Mouse (Mus musculus) 3134 (cell line): ENCODE measurements around the gene Kcna6.
A peak's percentile ranks its signal among the peaks of the same experiment; 100 is the strongest.

Source experiments
- DNase-seq: peaks from one replicate; pipeline ENCODE4 v3.0.0-alpha.2; 2011; ENCODE audit warnings: low spot score; ENCODE audit not compliant: insufficient read length; ENCODE audit errors: extremely low read depth

The Kcna6 gene

DNA sequence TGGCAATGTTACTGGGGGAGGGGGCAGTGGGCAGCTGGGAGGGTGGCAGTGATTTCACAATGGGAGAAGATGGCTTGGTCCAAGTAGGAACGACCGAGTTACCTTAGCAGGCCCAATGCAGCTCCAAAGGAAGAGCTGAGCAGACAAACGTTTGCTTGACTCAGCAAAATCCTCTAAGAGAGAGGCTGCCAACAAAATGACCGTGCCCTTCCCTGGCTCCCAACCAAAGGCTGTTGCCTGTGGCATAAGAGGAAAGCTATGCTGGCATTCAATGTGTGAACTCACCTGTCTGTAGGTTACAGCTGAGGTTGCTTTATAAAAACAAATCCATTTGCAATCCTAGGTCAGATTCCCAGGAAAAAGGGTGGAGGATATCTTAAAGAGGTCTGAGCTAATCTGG lies 3.5 kb downstream of the Kcna6 start:
- DNase-seq = no peak

DNA sequence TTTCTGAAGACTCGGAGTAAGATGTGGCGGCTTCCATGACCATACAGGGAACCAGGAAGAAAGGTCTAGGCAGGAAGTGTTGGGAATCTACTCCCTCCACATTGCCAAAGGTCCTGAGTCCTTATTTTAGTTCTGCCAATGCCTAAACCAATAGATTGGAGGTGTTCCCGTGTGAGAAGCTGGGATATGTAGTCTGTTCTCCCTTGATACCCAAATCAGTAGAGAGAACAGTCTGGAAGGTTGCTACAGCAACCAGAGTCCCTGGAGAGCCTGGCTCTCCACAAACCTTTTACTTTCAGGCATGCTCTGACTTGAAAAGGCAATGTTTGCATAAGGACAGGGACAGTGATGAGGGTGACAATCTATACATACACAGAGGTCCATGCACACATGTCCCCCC lies 4.7 kb downstream of the Kcna6 start:
- no peak for DNase-seq

DNA sequence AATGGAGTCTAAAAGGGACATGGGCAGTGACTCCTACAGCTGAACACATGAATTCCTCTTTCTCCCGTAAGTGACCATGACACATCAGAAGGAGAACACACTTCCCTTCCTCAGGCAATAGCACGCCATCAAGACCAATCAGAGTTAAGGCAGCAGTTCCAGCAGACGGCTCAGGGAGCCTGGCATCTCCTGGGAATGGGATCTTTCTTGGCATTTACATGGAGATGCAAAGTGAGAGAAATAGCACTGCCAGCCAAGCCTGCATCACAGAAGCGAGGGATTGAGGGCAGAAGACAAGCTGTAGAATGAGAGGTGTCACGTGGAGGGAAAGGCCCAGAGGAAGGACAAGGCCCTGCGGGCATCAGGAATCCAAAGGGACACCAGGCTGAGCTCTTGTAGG lies 7.8 kb downstream of the Kcna6 start:
- DNase-seq = no peak

DNA sequence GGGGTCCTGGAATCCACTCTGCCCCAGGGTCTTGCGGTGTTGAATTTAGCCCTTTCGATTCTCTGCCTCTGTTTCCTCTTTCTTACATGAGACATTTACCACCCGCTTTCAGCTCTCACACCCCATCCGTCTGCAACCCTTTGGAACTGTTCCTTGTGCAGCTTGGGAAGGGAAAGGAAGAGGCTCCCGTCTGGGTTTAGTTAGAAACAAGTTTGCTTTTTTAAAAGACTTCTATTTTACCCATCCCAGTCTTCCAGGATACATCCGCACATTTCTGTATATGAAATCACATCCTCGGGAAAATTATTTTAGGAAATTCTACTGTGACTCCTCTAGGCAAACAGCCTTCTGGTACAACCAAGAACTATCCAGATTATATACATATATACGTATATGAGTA lies 11.7 kb downstream of the Kcna6 start:
- DNase-seq = no peak

DNA sequence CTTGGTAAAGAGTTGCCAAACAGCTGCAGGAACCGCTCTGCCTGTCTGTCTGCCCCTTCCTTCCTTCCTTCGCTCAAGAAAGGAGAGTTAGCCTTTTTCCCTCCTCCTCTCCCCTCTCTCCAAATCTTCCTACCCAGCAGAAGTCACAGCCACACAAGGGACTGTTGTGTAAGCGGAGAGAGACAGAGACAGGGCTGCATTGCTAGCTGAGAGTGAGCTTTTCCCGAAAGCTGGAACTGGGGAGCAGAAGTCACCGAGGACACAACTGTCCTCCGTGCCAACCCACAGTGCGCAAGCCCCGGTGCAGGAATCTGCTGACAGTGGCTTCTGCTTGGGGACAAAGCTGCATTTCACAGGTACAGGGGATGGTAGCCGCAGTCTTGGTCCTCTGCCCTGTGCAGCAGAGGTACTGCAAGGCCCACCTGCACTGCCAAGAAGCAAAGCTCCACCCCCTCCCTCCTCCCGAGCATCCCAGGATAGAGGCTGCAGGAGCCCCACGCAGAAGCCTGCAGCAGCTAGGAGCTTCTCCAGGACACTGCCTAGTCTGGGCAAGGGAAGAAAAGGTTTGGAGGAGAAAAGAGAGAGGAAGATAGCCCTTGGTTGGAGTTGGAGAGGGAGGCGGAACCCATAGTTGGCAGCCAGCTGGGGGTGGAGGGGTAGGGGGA lies 21.9 kb downstream of the Kcna6 start:
- DNase-seq = no peak

DNA sequence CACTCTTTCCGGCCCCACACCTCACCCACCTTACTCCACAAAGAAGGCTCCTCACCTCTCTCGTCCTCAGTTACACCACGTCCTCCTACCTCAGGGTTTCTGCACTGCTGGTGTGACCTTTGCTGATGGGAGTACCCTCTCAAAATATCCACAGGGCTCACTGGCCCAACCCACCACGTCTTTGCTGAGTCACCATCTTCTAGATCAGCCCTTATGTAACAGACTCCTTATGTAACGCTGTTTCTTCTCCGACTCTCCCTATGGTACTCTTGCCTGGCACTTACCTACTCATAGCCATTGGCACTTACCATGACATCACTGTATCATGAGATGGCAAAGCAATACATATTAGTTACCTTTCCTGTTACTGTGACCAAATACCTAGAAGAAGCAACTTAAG lies 27.9 kb downstream of the Kcna6 start:
- DNase-seq = no peak

DNA sequence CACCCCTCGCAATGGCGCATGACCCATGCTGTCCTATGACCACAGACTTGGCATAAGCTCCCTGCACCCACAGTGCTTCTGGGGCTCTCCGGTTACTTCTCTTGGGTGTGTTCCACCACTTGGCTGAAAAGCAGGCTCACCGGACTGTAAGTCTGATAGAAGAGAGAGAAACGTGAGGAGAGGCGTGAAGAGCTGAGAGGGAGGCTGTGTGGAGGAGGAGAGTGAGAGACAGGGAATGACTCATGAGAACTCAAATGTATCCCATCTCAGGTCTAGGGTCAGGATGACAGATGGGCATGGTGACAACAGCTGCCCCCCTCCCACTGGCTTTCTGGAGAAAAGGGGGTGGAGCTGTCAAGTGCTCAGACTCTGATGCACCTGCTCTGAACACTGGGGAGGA lies 34.5 kb downstream of the Kcna6 start:
- DNase-seq = no peak

DNA sequence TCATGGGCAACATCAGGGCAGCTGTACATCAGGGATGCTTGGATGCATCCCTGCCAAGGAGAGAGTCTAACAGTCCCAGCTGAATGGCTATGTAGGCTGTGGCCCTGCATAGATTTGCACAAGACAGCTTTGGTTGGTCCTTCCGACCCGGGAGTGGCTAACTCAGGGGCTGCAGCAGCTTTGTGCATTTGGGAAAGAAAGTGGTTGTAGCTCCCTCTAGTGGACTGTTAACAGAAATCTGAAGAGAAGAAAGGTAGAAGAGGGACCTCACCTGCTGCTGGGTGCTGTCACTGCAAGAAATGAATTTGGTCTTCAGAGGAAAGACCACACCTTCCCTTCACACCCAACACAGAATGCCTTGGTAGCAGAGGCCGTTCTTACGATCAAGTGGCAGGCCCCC lies 36.0 kb downstream of the Kcna6 start:
- no peak for DNase-seq

DNA sequence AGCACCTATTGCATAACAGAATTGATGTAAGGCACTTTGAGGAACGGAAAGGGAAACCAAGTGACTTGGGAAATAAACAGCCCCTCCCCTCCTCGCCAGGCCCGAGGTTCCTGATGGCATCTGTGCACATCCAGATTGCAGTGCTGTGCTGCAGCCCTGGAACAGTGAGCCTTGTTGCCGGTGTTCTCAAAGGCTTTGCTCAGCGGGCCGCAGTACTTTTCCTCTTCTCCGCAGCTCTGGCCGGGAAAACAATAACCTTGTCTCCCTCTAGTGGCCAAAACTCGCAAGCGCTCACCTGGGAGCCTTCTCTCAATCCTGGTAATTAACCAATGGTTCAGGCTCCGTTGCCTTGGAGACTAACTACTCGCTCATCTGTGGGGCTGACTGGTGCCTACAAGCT lies 38.4 kb downstream of the Kcna6 start:
- DNase-seq = peak; percentile 46

DNA sequence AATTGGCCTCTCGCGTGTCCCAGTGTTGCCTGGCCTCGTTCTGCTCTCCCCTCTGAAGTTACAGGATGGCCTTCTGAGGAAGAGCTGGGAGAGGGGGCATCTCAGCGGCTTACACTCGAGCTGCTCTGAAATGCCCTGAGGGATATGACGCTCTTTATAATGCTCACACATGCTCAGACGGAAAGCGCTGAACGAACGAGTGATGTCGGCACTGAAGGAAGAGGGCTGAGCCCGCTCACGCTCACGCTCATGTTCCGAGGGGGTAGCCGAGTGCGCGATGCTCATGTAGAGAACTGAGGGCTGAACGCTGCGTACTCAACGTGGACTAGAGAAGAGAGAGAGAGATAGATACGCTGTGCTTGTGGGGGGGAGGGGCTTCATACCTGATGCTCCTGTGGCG lies 39.3 kb downstream of the Kcna6 start:
- DNase-seq = no peak

DNA sequence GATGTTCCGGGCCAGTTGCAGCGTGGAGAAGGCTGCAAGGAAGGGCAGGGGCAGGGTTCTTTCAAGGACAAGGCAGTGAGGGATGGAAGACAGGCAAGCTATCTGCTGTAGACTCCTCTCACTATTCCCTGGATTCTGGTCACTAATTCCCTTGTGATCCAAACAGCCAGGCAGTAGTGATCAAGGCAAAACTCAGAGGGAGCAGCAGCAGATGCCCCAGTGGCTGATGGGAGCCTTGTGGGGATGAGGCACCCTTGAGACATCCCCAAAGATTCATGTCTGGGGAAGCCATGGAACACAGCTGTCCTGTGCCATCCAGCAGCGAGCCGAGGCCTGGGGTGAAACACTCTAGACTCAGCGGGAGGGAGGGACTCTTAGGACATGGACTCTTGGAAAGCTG lies 40.5 kb downstream of the Kcna6 start:
- no peak for DNase-seq

DNA sequence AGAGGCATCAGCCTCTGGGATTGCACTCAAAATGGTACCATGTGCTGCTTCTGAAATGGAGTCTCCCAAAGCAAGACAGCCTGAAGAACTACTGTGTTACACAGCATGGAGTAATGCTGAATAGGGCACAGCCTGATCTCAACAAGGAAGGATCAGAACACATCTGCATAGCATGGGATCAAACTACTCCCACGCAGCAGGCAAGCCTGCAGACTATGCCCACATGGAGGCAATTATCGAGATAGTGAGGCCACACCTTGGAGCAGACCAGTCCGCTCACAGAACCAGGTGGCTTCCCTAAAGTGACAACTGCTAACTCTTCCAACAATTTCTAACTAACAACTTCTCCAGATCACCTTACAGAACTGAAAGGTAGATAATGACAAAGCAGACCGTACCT lies 53.4 kb downstream of the Kcna6 start:
- DNase-seq = no peak

DNA sequence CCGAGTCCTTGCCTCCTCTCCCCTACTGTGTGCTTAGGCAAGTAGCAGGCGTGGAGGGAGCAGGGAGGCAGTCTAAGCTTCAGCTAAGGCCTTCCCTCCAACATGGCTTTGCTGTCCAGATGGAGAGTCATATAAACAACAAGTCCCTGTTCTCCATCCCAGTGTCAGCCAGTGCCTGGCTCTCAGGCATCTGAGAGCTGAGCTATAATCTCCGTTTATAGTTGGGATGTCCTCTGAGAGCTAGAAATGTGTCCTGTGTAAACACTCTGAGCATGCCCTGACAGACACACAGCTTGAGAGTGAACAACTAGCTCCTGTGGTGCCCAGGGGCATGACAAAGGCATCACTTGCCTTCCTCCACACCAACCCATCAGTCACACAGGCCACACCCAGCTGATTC lies 55.3 kb downstream of the Kcna6 start:
- no peak for DNase-seq

DNA sequence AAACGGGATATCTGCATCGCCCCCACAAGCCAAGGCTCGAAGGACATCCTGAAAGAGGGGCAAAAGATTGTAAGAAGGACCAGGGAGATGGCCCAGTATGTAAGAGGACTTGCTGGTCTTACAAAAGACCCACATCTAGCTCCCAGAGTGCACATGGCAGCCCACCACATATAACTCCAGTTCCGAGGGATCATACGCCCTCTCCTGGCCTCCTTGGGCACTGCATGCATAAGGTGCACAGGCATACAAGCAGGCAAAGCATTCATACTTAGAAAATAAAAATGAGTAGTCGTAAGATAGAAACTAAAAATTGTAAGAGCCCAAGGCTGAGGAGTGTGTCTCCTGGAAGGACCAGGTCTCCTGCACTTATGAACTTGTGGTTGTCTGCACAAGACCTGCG lies 61.5 kb downstream of the Kcna6 start:
- DNase-seq = no peak

DNA sequence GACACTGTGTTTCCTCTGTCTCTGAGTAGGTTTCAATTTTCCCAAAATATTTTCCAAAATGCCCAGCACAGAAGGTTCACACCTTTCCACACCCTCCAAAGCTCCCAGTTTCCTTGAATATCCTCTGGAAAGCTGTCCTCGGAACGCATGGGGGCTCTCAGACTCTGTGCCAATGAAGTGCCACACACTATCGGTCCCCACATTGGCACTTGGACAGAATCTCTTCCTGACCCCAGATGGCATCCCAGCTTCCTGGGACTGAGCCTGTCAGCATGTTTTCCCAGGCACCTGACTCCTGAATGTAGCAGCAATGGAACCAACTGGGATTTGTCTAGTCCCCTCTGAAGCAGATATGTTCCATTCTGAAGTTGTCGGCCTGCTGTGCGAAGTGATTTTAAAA lies 73.5 kb downstream of the Kcna6 start:
- DNase-seq = no peak

DNA sequence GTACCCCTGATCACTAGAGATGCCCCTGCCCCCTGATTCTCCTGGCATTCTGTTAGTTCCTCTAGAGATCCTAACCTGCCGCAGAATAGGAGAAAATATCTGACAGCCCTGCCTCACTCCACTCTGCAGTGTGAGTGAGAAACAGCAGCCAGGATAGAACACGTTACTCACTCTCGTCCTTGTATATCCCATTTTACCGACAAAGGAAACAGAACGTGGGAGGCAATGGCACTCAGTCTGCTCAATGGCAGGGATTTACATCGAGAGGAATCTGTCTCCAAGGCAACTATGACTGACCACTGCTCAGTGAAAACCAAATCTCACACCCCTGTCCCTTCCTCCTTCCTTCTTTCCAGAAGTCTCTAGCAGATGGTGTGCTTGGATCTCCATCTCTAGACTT lies 74.4 kb downstream of the Kcna6 start:
- no peak for DNase-seq

DNA sequence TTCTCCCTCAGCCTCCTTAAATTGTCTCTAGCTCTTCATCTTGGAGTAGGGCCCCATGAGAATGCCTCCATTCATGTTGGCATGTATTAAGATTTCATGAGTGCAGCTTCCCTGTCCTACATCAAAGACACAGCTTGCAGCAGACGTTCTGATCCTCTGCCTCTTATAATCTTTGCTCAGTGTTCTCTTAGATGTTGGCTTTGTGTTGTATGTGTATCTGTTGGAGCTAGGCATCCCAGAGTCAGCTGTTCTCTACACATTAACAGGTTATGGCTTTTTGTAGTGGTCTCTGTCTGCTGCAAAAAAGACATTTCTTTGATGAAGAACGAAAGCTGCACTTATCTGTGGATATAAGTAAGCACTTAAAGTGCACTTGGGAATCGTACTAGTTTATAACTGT lies 75.9 kb downstream of the Kcna6 start:
- no peak for DNase-seq
